Mouse (Mus musculus) stomach, embryonic 14.5 days (tissue): Measurements from ENCODE around the gene Clk2. TPM values are rescaled to one million over a fixed set of nuclear protein-coding genes. Genes with fewer than 3 reads are reported as not detected.
A peak's percentile ranks its signal among the peaks of the same experiment; 100 is the strongest.
"Not testable (repeated sequence)": the region's sequence is repeated elsewhere in the genome, so short reads cannot be mapped to it uniquely, and the experiment has no call there.

Experiments
- ATAC-seq: fragments of 200-750 bp; cut with Nextera tagmentation; 2 replicates; pipeline ENCODE4 v1.8.0; 2017; ENCODE audit warnings: low read depth, moderate TSS enrichment; ENCODE audit not compliant: insufficient number of reproducible peaks, insufficient read depth, low FRiP score
- H3K27ac ChIP-seq: fragments of 300-500 bp; sonication (generic); 2 replicates; pipeline ENCODE4 v1.5.1; 2014; ENCODE audit warnings: mild to moderate bottlenecking, low read length, moderate library complexity, mixed read lengths
- H3K27me3 ChIP-seq: fragments of 300-500 bp; sonication (generic); 2 replicates; pipeline ENCODE4 v1.6.1; 2014; ENCODE audit warnings: low read length, control low read depth, mixed read lengths; ENCODE audit not compliant: control insufficient read depth, insufficient read depth
- H3K36me3 ChIP-seq: fragments of 300-500 bp; sonication (generic); 2 replicates; pipeline ENCODE4 v1.6.1; 2014; ENCODE audit warnings: mild to moderate bottlenecking, control low read depth, low read length, moderate library complexity, mixed read lengths; ENCODE audit not compliant: control insufficient read depth, insufficient read depth
- H3K4me1 ChIP-seq: fragments of 300-500 bp; sonication (generic); 2 replicates; pipeline ENCODE4 v1.6.1; 2014; ENCODE audit warnings: low read length, control low read depth, mixed read lengths; ENCODE audit not compliant: control insufficient read depth, insufficient read depth
- H3K4me2 ChIP-seq: fragments of 300-500 bp; sonication (generic); replicated peaks from 2 replicates; pipeline ENCODE4 v1.6.1; 2014; ENCODE audit warnings: low read depth, low read length, control low read depth
- H3K4me3 ChIP-seq: fragments of 300-500 bp; sonication (generic); 2 replicates; pipeline ENCODE4 v1.5.1; 2014; ENCODE audit warnings: low read depth, low read length, control low read depth
- H3K9ac ChIP-seq: fragments of 300-500 bp; sonication (generic); replicated peaks from 2 replicates; pipeline ENCODE4 v1.6.1; 2014; ENCODE audit warnings: low read depth, mild to moderate bottlenecking, control low read depth, low read length, moderate library complexity, mixed read lengths
- H3K9me3 ChIP-seq: fragments of 300-500 bp; sonication (generic); 2 replicates; pipeline ENCODE4 v1.6.1; 2016; ENCODE audit warnings: low read depth, low read length, control low read depth; ENCODE audit not compliant: control insufficient read depth
- whole genome bisulfite sequencing: fragments of 180-500 bp; shearing (Covaris S2); extraction: QIAGEN DNeasy Blood & Tissue Kit; methylation state at CpG from one replicate; pipeline ENCODE4 v1.1.7; 2014; 5-methylcytosine and 5-hydroxymethylcytosine counted together
- polyA plus RNA-seq: library from polyadenylated mRNA; unstranded; fragments of >200 nt; fragmentation: Nextera tagmentation; extraction: Ambion mirVana; gene quantifications from 2 replicates; pipeline ENCODE4 v1.2.1, GENCODE M21; 2014

The Clk2 gene
- polyA plus RNA-seq, 1 experiment from 2014 or later = 35.1 TPM

- 76% methylated on average over 7 of the region's 7 CpGs for WGBS
- H3K27ac ChIP-seq = no peak overlapping the region
- no peaks in the 10 kb centered on the region for H3K27me3 ChIP-seq
- H3K4me2 ChIP-seq = no peak overlapping the region
- H3K36me3 ChIP-seq = peaks cover 31% of the 10 kb centered on the region
- no peak for ATAC-seq
- no peak overlapping the region for H3K9ac ChIP-seq
- H3K4me3 ChIP-seq = no peak overlapping the region
- no peaks in the 10 kb centered on the region for H3K9me3 ChIP-seq
- H3K4me1 ChIP-seq = peaks cover 14% of the 10 kb centered on the region
These were observed 46.1 kb downstream of the Clk2 start for GRCm38 (mm10) chr3:89210731-89211130.

- Histone ChIP-seq H3K4me1 (peaks cover 15% of the 10 kb centered on the region), H3K9me3 (no peaks in the 10 kb centered on the region), H3K36me3 (peaks cover 15% of the 10 kb centered on the region), H3K4me3 (peak overlapping the region; percentile 53), H3K4me2 (peak overlapping the region; percentile 70), H3K27me3 (no peaks in the 10 kb centered on the region), H3K27ac (peak overlapping the region; percentile 98), H3K9ac (peak overlapping the region; percentile 71)
- under 1% methylated on average over 69 of the region's 69 CpGs for WGBS
- ATAC-seq = peak; percentile 92
These were observed 49.4 kb downstream of the Clk2 start for GRCm38 (mm10) chr3:89213803-89214530.

- Histone ChIP-seq H3K9ac (peak within 1 kb of the TSS; percentile 71), H3K27me3 (no peaks in the 10 kb centered on the region), H3K4me3 (peak within 1 kb of the TSS; percentile 53), H3K4me1 (peaks cover 15% of the 10 kb centered on the region), H3K9me3 (no peaks in the 10 kb centered on the region), H3K36me3 (peaks cover 7% of the 10 kb centered on the region), H3K27ac (peak within 1 kb of the TSS; percentile 98), H3K4me2 (peak within 1 kb of the TSS; percentile 70)
- WGBS = 2% methylated on average over 19 of the region's 19 CpGs
- ATAC-seq = no peak
These were observed 50.3 kb downstream of the Clk2 start, which contains the start of gene Thbs3 for GRCm38 (mm10) chr3:89214681-89215411. Gene Thbs3 (plus strand): TSS chr3:89215180.

GRCm38 (mm10) chr3:89215853-89216252, 51.3 kb downstream of the Clk2 start:
- H3K4me1 ChIP-seq = peaks cover 15% of the 10 kb centered on the region
- ATAC-seq = peak; percentile 24; the same call in 1 of the 2 replicates
- peak overlapping the region; percentile 70 for H3K4me2 ChIP-seq
- H3K27me3 ChIP-seq = no peaks in the 10 kb centered on the region
- H3K4me3 ChIP-seq = peak overlapping the region; percentile 53
- 0% methylated on average over 6 of the region's 6 CpGs for WGBS
- H3K27ac ChIP-seq = no peak overlapping the region; the same call in 1 of the 2 replicates
- no peak overlapping the region; the same call in 1 of the 2 replicates for H3K9ac ChIP-seq
- no peaks in the 10 kb centered on the region for H3K36me3 ChIP-seq
- no peaks in the 10 kb centered on the region for H3K9me3 ChIP-seq

- H3K4me2 ChIP-seq = not testable (repeated sequence)
These were observed 51.8 kb downstream of the Clk2 start for GRCm38 (mm10) chr3:89216407-89216806.

GRCm38 (mm10) chr3:89218271-89218670, 53.7 kb downstream of the Clk2 start:
- Histone ChIP-seq H3K9ac (no peak overlapping the region), H3K4me2 (no peak overlapping the region), H3K27ac (no peak overlapping the region), H3K4me3 (no peak overlapping the region), H3K36me3 (no peaks in the 10 kb centered on the region), H3K27me3 (no peaks in the 10 kb centered on the region), H3K9me3 (no peaks in the 10 kb centered on the region), H3K4me1 (peaks cover 11% of the 10 kb centered on the region; the same call in 1 of the 2 replicates)
- no peak for ATAC-seq
- WGBS = 80% methylated on average over 1 of the region's 1 CpGs

More at GRCm38 (mm10) chr3:89216407-89216806, 51.8 kb downstream of the Clk2 start:
- H3K4me3 ChIP-seq, H3K9me3 ChIP-seq, H3K27me3 ChIP-seq, ATAC-seq, H3K36me3 ChIP-seq, H3K27ac ChIP-seq, H3K9ac ChIP-seq: not testable (repeated sequence)
- peaks cover 15% of the 10 kb centered on the region for H3K4me1 ChIP-seq
- WGBS = 64% methylated on average over 7 of the region's 7 CpGs

GRCm38 (mm10) chr3:89219546-89219945, 55.0 kb downstream of the Clk2 start:
- Histone ChIP-seq H3K9me3 (no peaks in the 10 kb centered on the region), H3K4me2 (no peak overlapping the region), H3K27me3 (no peaks in the 10 kb centered on the region), H3K4me1 (peaks cover 11% of the 10 kb centered on the region; the same call in 1 of the 2 replicates), H3K36me3 (no peaks in the 10 kb centered on the region), H3K4me3 (no peak overlapping the region), H3K27ac (no peak overlapping the region), H3K9ac (no peak overlapping the region)
- 29% methylated on average over 8 of the region's 8 CpGs for WGBS
- no peak for ATAC-seq

- Histone ChIP-seq H3K9me3 (no peaks in the 10 kb centered on the region), H3K27ac (no peak overlapping the region), H3K27me3 (no peaks in the 10 kb centered on the region), H3K4me2 (no peak overlapping the region), H3K4me1 (peaks cover 4% of the 10 kb centered on the region), H3K4me3 (no peak overlapping the region), H3K36me3 (no peaks in the 10 kb centered on the region), H3K9ac (no peak overlapping the region)
- ATAC-seq = no peak
- WGBS = 78% methylated on average over 5 of the region's 5 CpGs
These were observed 56.6 kb downstream of the Clk2 start for GRCm38 (mm10) chr3:89221167-89221566.
